Mouse (Mus musculus): Measurements from ENCODE around the gene Plac8. TPM values are rescaled to one million over a fixed set of nuclear protein-coding genes. Genes with fewer than 3 reads are reported as not detected.

Gene Plac8
- 63.3 and 143 TPM in 2 replicates for polyA plus RNA-seq (2015; fragmentation: Nextera tagmentation; extraction: Ambion mirVana)

GRCm38 (mm10) chr5:100572069-100572468 lies at the start of gene Plac8:
Gene Plac8, minus strand, starts transcription at chr5:100572245.

GRCm38 (mm10) chr5:100518049-100519026 lies 53.7 kb downstream of the Plac8 start, which contains the start of gene Cops4:
Gene Cops4, plus strand, starts transcription at chr5:100518309.

Other genes with a start within 250 kb of the Plac8 start
- gene Sec31a, start 156.0 kb downstream of the Plac8 start, polyA plus RNA-seq (2015; fragmentation: Nextera tagmentation; extraction: Ambion mirVana) = 90.5 and 99.9 TPM in 2 replicates
- gene Lin54, start 71.6 kb downstream of the Plac8 start, polyA plus RNA-seq (2015; fragmentation: Nextera tagmentation; extraction: Ambion mirVana) = 4.3 and 6.7 TPM in 2 replicates
- 99.4 and 126 TPM in 2 replicates for gene Cops4, start 53.9 kb downstream of the Plac8 start, polyA plus RNA-seq (2015; fragmentation: Nextera tagmentation; extraction: Ambion mirVana)
- gene Coq2, start 102.9 kb upstream of the Plac8 start, polyA plus RNA-seq (2015; fragmentation: Nextera tagmentation; extraction: Ambion mirVana) = 67.8 and 73.6 TPM in 2 replicates
- gene Hpse, start 147.5 kb upstream of the Plac8 start, polyA plus RNA-seq (2015; fragmentation: Nextera tagmentation; extraction: Ambion mirVana) = 3.5 and 4.7 TPM in 2 replicates
- 5.9 and 7.0 TPM in 2 replicates for gene Helq, start 226.4 kb upstream of the Plac8 start, polyA plus RNA-seq (2015; fragmentation: Nextera tagmentation; extraction: Ambion mirVana)
- 316 and 494 TPM in 2 replicates for gene Mrps18c, start 226.4 kb upstream of the Plac8 start, polyA plus RNA-seq (2015; fragmentation: Nextera tagmentation; extraction: Ambion mirVana)
- gene Abraxas1, start 248.7 kb upstream of the Plac8 start, polyA plus RNA-seq (2015; fragmentation: Nextera tagmentation; extraction: Ambion mirVana) = 17.2 and 29.2 TPM in 2 replicates

All from adrenal gland, postnatal 0 days (tissue).